Mouse (Mus musculus) hindbrain, embryonic 12.5 days (tissue): ENCODE data around the gene Epo. TPM values are rescaled to one million over a fixed set of nuclear protein-coding genes. Genes with fewer than 3 reads are reported as not detected.

Experiments used
- ATAC-seq: fragments of 200-750 bp; cut with Nextera tagmentation; 2 replicates; pipeline ENCODE4 v1.8.0; 2017; ENCODE audit warnings: moderate TSS enrichment; ENCODE audit not compliant: low FRiP score
- H3K27ac ChIP-seq: fragments of 300-500 bp; sonication (generic); 2 replicates; pipeline ENCODE4 v1.5.1; 2016; ENCODE audit warnings: mild to moderate bottlenecking
- H3K27me3 ChIP-seq: fragments of 300-500 bp; sonication (generic); 2 replicates; pipeline ENCODE4 v1.6.1; 2016; ENCODE audit warnings: mild to moderate bottlenecking
- H3K36me3 ChIP-seq: fragments of 300-500 bp; sonication (generic); 2 replicates; pipeline ENCODE4 v1.6.1; 2016; ENCODE audit warnings: mild to moderate bottlenecking
- H3K4me1 ChIP-seq: fragments of 300-500 bp; sonication (generic); 2 replicates; pipeline ENCODE4 v1.6.1; 2016
- H3K4me2 ChIP-seq: fragments of 300-500 bp; sonication (generic); replicated peaks from 2 replicates; pipeline ENCODE4 v1.6.1; 2016; ENCODE audit warnings: mild to moderate bottlenecking
- H3K4me3 ChIP-seq: fragments of 300-500 bp; sonication (generic); 2 replicates; pipeline ENCODE4 v1.5.1; 2016; ENCODE audit warnings: mild to moderate bottlenecking
- H3K9ac ChIP-seq: fragments of 300-500 bp; sonication (generic); 2 replicates; pipeline ENCODE4 v1.6.1; 2016; ENCODE audit warnings: mild to moderate bottlenecking, moderate library complexity
- H3K9me3 ChIP-seq: fragments of 300-500 bp; sonication (generic); replicated peaks from 2 replicates; pipeline ENCODE4 v1.6.1; 2016; ENCODE audit warnings: mild to moderate bottlenecking
- WGBS: fragments of 180-500 bp; shearing (Covaris S2); methylation state at CpG from one replicate; pipeline ENCODE4 v1.1.7; 2016; 5-methylcytosine and 5-hydroxymethylcytosine counted together
- polyA plus RNA-seq: library from polyadenylated mRNA; unstranded; fragments of >200 nt; fragmentation: Nextera tagmentation; extraction: Ambion mirVana; gene quantifications from 2 replicates; pipeline ENCODE4 v1.2.1, GENCODE M21; 2016

The Epo gene
- polyA plus RNA-seq, 1 experiment from 2014 or later, result not detected

DNA sequence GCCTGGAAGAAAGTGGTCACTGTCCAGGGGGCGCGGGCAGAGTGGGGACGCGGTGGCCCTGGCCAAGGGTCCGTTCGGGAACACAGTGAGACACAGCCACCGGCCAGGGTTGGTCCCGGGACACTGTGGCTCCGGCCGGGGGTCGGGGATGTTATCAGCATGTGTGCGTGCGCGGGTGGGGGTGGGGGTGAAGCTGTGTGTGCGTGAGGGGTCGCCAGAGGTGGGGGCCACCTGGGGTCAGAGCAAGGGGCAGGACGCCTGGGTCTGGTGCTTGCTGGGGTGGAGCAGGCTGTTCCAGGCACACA, 47.2 kb downstream of the Epo start:
- Histone ChIP-seq H3K27me3 (peaks cover 11% of the 10 kb centered on the region), H3K9me3 (no peaks in the 10 kb centered on the region), H3K4me2 (peak overlapping the region; percentile 62), H3K27ac (no peak overlapping the region), H3K4me1 (peaks cover 18% of the 10 kb centered on the region), H3K9ac (peak overlapping the region; percentile 42), H3K36me3 (no peaks in the 10 kb centered on the region), H3K4me3 (peak overlapping the region; percentile 31)
- WGBS, result under 1% methylated on average over 17 of the region's 17 CpGs
- ATAC-seq, result no peak

DNA sequence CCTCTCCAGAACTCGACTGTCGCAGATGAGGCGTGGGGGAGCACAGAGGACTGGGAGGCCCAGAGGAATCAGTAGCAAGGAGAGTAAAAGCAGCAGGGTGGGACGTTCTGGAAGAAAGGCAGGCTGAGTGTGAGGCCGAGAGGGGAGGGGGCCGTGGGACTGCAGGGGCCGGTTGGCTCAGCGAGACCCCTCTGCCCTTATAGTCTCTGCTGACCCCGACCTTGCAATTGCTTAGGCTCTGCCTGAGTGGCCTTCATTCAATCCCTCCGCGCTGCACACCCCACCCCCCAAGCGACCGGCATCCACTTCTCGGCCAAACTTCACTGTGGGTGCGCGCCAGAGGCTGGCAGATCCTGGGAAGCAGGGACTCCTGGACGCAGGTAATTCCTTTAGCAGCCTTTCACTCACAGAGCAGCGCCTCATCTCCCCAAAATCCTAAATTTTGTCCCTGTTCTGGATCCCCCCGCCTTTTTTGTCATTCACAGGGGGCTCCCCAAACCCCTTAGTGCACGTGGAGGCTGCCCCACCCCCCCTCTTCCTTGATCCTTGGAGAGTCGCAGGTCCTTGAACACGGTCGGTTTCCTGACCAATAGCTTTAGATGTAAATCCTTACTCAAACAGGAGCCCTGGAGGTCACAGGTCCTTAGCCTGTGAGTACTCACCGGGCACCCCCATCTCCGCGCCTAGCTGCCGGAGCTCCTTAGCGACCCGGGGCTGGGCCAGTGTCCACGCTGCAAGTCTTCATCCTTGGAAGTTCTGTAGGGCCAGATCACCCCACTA, 47.8 kb downstream of the Epo start:
- Histone ChIP-seq H3K27ac (no peak overlapping the region), H3K4me1 (peaks cover 18% of the 10 kb centered on the region), H3K27me3 (peaks cover 11% of the 10 kb centered on the region), H3K36me3 (no peaks in the 10 kb centered on the region), H3K4me2 (peak overlapping the region; percentile 62), H3K4me3 (peak overlapping the region; percentile 31), H3K9ac (peak overlapping the region; percentile 42; the same call in 1 of the 2 replicates), H3K9me3 (no peaks in the 10 kb centered on the region)
- WGBS, result 4% methylated on average over 29 of the region's 30 CpGs
- no peak for ATAC-seq

- H3K36me3 ChIP-seq, result no peaks in the 10 kb centered on the region
- peaks cover 11% of the 10 kb centered on the region for H3K27me3 ChIP-seq
- no peak overlapping the region for H3K4me3 ChIP-seq
- WGBS, result 8% methylated on average over 8 of the region's 8 CpGs
- no peak overlapping the region for H3K9ac ChIP-seq
- no peak overlapping the region for H3K4me2 ChIP-seq
- no peak overlapping the region for H3K27ac ChIP-seq
- no peaks in the 10 kb centered on the region for H3K9me3 ChIP-seq
- H3K4me1 ChIP-seq, result peaks cover 18% of the 10 kb centered on the region
- ATAC-seq, result no peak
These were observed 51.1 kb downstream of the Epo start for GRCm38 (mm10) chr5:137481897-137482296.

- H3K36me3 ChIP-seq, result no peaks in the 10 kb centered on the region
- H3K4me1 ChIP-seq, result peaks cover 17% of the 10 kb centered on the region
- no peak for ATAC-seq
- no peak overlapping the region for H3K9ac ChIP-seq
- no peak overlapping the region for H3K4me2 ChIP-seq
- no peaks in the 10 kb centered on the region for H3K9me3 ChIP-seq
- no peak overlapping the region for H3K27ac ChIP-seq
- H3K27me3 ChIP-seq, result peaks cover 11% of the 10 kb centered on the region
- no peak overlapping the region for H3K4me3 ChIP-seq
These were observed 51.9 kb downstream of the Epo start for GRCm38 (mm10) chr5:137481138-137481537.

GRCm38 (mm10) chr5:137476964-137477363, 56.1 kb downstream of the Epo start, which contains the start of gene Zan:
TSS of gene Zan (minus strand) at chr5:137477064.
- Histone ChIP-seq H3K27ac (no peak within 1 kb of the TSS), H3K9ac (no peak within 1 kb of the TSS), H3K4me2 (no peak within 1 kb of the TSS), H3K9me3 (no peaks in the 10 kb centered on the region), H3K4me3 (no peak within 1 kb of the TSS), H3K36me3 (no peaks in the 10 kb centered on the region), H3K27me3 (no peaks in the 10 kb centered on the region), H3K4me1 (peaks cover 3% of the 10 kb centered on the region; the same call in 1 of the 2 replicates)
- no peak for ATAC-seq
- WGBS, result 82% methylated on average over 5 of the region's 5 CpGs

DNA sequence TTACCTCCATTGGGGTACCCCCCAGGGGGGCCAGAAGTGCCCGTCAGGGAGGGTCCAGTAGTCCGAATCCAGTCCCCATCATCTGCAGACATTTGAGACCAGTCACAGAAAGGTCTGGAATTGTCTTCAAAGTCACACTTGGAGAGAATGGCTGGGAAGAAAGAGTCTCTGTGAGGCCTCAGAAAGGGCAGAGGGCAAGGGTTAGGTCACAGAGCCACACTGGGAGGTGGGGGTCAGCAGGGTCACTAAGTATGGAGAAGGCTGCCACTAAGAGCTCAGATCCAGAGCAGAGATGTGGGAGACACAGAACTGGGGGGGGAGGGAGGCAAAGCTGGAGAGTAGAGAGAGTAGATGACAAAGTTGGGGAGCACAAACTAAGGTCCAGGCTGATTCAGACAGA, 58.7 kb downstream of the Epo start:
- H3K9me3 ChIP-seq, result no peaks in the 10 kb centered on the region
- ATAC-seq, result no peak
- 22% methylated on average over 2 of the region's 2 CpGs for WGBS
- H3K4me1 ChIP-seq, result no peaks in the 10 kb centered on the region
- H3K4me2 ChIP-seq, result no peak overlapping the region
- no peak overlapping the region for H3K9ac ChIP-seq
- no peak overlapping the region for H3K4me3 ChIP-seq
- no peaks in the 10 kb centered on the region for H3K36me3 ChIP-seq
- H3K27ac ChIP-seq, result no peak overlapping the region
- no peaks in the 10 kb centered on the region for H3K27me3 ChIP-seq

GRCm38 (mm10) chr5:137472252-137472904, 60.7 kb downstream of the Epo start:
- 76% methylated on average over 5 of the region's 5 CpGs for WGBS

DNA sequence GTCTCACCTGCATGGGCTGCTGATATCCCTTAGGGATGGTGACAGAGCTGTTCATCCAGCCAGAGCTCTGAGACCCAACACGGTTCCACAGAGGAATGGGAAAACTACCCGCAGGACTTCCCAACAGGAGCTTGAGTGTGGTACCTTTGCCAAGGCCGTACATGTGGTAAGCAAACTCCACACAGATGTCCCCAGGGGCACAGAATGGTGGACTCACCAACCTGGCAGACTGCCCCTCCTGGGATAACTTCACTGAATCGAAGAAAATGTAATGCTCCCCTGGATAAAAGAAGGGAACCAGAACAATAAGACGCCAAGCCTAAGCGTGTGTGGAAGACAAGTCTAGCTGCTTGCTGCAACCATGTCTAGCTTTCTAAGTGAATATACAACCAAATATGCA, 66.1 kb downstream of the Epo start:
- no peak overlapping the region for H3K27ac ChIP-seq
- H3K36me3 ChIP-seq, result no peaks in the 10 kb centered on the region
- no peak overlapping the region for H3K4me3 ChIP-seq
- H3K4me2 ChIP-seq, result no peak overlapping the region
- 90% methylated on average over 6 of the region's 6 CpGs for WGBS
- no peaks in the 10 kb centered on the region for H3K4me1 ChIP-seq
- H3K9me3 ChIP-seq, result no peaks in the 10 kb centered on the region
- H3K9ac ChIP-seq, result no peak overlapping the region
- no peaks in the 10 kb centered on the region for H3K27me3 ChIP-seq
- no peak for ATAC-seq

More at GRCm38 (mm10) chr5:137472252-137472904, 60.7 kb downstream of the Epo start:
- H3K27ac ChIP-seq, result no peak overlapping the region
- no peaks in the 10 kb centered on the region for H3K27me3 ChIP-seq
- H3K36me3 ChIP-seq, result no peaks in the 10 kb centered on the region
- ATAC-seq, result no peak
- H3K4me1 ChIP-seq, result no peaks in the 10 kb centered on the region
- no peak overlapping the region for H3K4me2 ChIP-seq
- H3K4me3 ChIP-seq, result no peak overlapping the region
- no peak overlapping the region for H3K9ac ChIP-seq
- no peaks in the 10 kb centered on the region for H3K9me3 ChIP-seq

- no peak overlapping the region for H3K9ac ChIP-seq
- H3K4me1 ChIP-seq, result no peaks in the 10 kb centered on the region
- no peaks in the 10 kb centered on the region for H3K9me3 ChIP-seq
- H3K27ac ChIP-seq, result no peak overlapping the region
- H3K36me3 ChIP-seq, result no peaks in the 10 kb centered on the region
- no peaks in the 10 kb centered on the region for H3K27me3 ChIP-seq
- WGBS, result 56% methylated on average over 3 of the region's 3 CpGs
- no peak overlapping the region for H3K4me3 ChIP-seq
- H3K4me2 ChIP-seq, result no peak overlapping the region
- ATAC-seq, result no peak
These were observed 68.0 kb downstream of the Epo start for GRCm38 (mm10) chr5:137465049-137465448.

DNA sequence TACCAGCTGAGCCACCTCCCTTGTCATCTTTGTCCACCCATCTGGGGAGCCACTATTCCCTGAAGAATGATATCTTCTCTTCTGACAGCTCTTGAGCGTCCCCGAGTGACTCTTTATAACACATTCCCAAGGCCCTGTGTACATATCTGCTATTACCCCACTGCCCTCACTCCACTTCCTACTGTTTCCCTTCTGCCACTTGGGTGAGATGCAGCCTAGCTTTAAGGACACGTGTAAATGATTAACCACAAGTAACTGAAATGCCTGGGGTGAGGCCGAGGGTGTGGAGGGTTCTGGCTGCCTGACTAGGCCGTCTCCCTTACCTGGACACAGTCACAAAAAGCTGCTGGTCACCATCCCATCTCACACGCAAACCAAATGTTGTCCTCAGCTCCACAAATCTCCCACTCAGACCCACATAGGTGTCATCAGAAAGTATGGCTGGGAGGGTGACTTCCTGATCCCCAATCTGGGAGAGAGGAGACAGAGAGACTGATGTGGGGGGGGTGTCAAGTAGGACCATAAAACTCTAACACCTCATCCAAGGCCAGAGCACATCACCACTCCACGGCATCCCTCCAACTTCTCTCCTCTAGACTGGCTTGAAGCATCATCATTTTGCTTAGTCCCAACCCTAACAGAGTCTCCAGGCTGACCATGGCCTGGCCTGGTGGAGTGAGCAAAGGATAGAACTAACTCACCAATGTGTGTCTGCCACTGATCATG, 77.0 kb downstream of the Epo start:
- no peaks in the 10 kb centered on the region for H3K27me3 ChIP-seq
- H3K9me3 ChIP-seq, result no peaks in the 10 kb centered on the region
- H3K4me1 ChIP-seq, result no peaks in the 10 kb centered on the region
- no peak overlapping the region for H3K4me2 ChIP-seq
- no peak overlapping the region for H3K4me3 ChIP-seq
- no peak for ATAC-seq
- no peak overlapping the region for H3K9ac ChIP-seq
- no peak overlapping the region for H3K27ac ChIP-seq
- H3K36me3 ChIP-seq, result no peaks in the 10 kb centered on the region
- 63% methylated on average over 7 of the region's 7 CpGs for WGBS

GRCm38 (mm10) chr5:137455206-137455605, 77.8 kb downstream of the Epo start:
- no peaks in the 10 kb centered on the region for H3K36me3 ChIP-seq
- H3K4me1 ChIP-seq, result no peaks in the 10 kb centered on the region
- no peak overlapping the region for H3K9ac ChIP-seq
- H3K27me3 ChIP-seq, result no peaks in the 10 kb centered on the region
- 81% methylated on average over 6 of the region's 6 CpGs for WGBS
- ATAC-seq, result no peak
- no peak overlapping the region for H3K27ac ChIP-seq
- no peaks in the 10 kb centered on the region for H3K9me3 ChIP-seq
- no peak overlapping the region for H3K4me3 ChIP-seq
- H3K4me2 ChIP-seq, result no peak overlapping the region

DNA sequence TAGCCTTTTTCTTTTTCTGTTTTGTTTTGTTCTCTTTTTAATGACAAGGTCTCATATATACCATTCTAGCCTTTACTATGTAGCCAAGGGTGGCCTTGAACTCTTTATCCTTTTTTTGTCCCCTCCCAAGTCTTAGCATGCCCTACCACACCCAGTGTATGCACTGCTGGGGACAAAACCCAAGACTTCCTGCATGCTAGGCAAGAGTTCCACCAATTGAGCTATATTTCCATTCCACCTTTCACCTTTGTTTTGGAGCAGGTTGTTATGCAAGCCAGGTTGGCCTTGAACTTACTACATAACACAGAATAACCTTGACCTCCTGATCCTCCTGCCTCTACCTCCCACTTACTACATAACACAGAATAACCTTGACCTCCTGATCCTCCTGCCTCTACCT, 87.5 kb downstream of the Epo start:
- no peak overlapping the region for H3K9ac ChIP-seq
- no peaks in the 10 kb centered on the region for H3K4me1 ChIP-seq
- no peak overlapping the region for H3K4me3 ChIP-seq
- no peak overlapping the region for H3K27ac ChIP-seq
- no peaks in the 10 kb centered on the region for H3K27me3 ChIP-seq
- no peaks in the 10 kb centered on the region for H3K9me3 ChIP-seq
- H3K4me2 ChIP-seq, result no peak overlapping the region
- no peaks in the 10 kb centered on the region for H3K36me3 ChIP-seq
- ATAC-seq, result no peak
